In the genomic region with DNA sequence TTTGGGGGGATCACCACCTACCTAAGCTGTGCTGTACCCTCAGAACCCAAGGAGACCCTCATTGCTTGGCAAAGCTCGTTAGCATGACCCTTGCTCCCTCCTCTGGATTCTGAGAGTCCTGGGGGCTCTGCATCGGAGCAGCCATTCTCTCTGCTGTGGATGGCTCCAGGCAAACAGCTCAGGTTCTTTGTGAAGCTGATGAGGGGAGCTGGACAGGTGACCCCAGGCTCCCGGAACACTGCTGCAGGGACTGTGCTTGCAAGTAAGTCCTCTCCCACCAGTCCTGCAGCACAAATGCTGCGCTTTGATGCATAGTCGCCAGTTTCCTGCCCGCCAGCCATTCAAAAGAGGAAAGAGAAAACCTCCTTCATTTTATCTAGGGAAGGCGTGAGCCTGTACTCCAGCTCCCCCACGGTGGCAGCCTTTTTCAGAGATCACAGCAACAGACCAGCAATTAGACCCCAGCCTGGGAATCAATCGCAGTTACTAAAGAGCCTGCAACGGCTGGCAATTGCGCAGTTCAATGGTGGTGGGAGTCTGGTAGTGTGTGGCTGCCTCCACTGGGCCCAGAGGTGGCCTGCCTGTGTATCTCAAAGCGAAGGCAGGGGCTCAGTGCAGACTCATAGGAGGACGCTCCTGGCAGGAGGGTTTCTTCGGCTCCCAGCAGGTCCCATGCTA, we compare ENCODE assay signal across 12 mouse cellular contexts.
"Had no signal": no experiment of that assay in that cellular context is flagged by ENCODE, and none has a peak within 500 bp of the region (broad histone marks: within the 10 kb centered on the region; RNA-seq: fewer than 3 reads in every experiment).

No protein-coding gene starts in this region.

- H3K4me3 ChIP-seq: left cerebral cortex, adult 2 months; limb, embryonic 15.5 days; liver, embryonic 12.5 days; midbrain, embryonic 12.5 days had no signal

- H3K27ac ChIP-seq: left cerebral cortex, adult 2 months; limb, embryonic 15.5 days; liver, embryonic 12.5 days; midbrain, embryonic 12.5 days; stomach, postnatal 0 days had no signal

- H3K4me2 ChIP-seq: limb, embryonic 15.5 days; liver, embryonic 12.5 days; lung, embryonic 14.5 days; midbrain, embryonic 12.5 days had no signal

- H3K27me3 ChIP-seq: liver, embryonic 12.5 days; midbrain, embryonic 12.5 days had no signal

- DNase-seq: kidney, adult 18-20 months; kidney, postnatal 10 days; kidney, postnatal 4 days; lung, embryonic 14.5 days; lung, postnatal 10 days; lung, postnatal 4 days; right cerebral cortex, postnatal 25 days had no signal

- H3K9ac ChIP-seq: limb, embryonic 15.5 days; liver, embryonic 12.5 days; lung, embryonic 14.5 days; midbrain, embryonic 12.5 days had no signal

- H3K9me3 ChIP-seq: limb, embryonic 15.5 days; liver, embryonic 12.5 days; midbrain, embryonic 12.5 days had no signal

- H3K36me3 ChIP-seq: limb, embryonic 15.5 days; liver, embryonic 12.5 days; midbrain, embryonic 12.5 days had no signal

- H3K4me1 ChIP-seq: limb, embryonic 15.5 days; liver, embryonic 12.5 days had no signal

- ATAC-seq: liver, embryonic 12.5 days had no signal
